Mouse (Mus musculus) forelimb bud, embryonic 11.5 days (tissue): ENCODE measurements at regions not wholly inside any gene's neighbourhood (a gene's known extent, or its start where the extent isn't known, plus 50 kb on each side); places are given as distances from the start of the nearest gene placed in this dataset.

Experiments
- DNase-seq: peaks from one replicate; pipeline ENCODE4 v3.0.0-alpha.2; 2012; ENCODE audit warnings: low read depth, low spot score

- DNase-seq: no peak
These were observed 74.0 kb downstream of the Agtr2 start for GRCm38 (mm10) chrX:21558318-21558717.

GRCm38 (mm10) chrX:21566669-21567068 lies 82.3 kb downstream of the Agtr2 start:
- no peak for DNase-seq

GRCm38 (mm10) chrX:21567530-21567929 lies 83.2 kb downstream of the Agtr2 start:
- no peak for DNase-seq

- no peak for DNase-seq
These were observed 83.6 kb downstream of the Agtr2 start for GRCm38 (mm10) chrX:21567971-21568370.

GRCm38 (mm10) chrX:21579945-21580344 lies 95.6 kb downstream of the Agtr2 start:
- peak; percentile 8 for DNase-seq

- DNase-seq: no peak
These were observed 101.7 kb downstream of the Agtr2 start for GRCm38 (mm10) chrX:21586030-21586429.

- no peak for DNase-seq
These were observed 105.5 kb downstream of the Agtr2 start for GRCm38 (mm10) chrX:21589811-21590210.
